Mouse (Mus musculus) ES-Bruce4 (cell line): ENCODE data around the gene Epn3.

Experiments used
- CTCF ChIP-seq: IDR thresholded peaks from one replicate; pipeline ENCODE4 v1.8.1; 2011; ENCODE audit warnings: low read depth, low read length
- EP300 ChIP-seq: IDR thresholded peaks from 2 replicates; pipeline ENCODE4 v1.6.1; 2011; ENCODE audit warnings: low read depth, low read length; ENCODE audit not compliant: insufficient read depth
- POLR2A ChIP-seq: IDR thresholded peaks from one replicate; pipeline ENCODE4 v1.8.1; 2011; ENCODE audit warnings: low read length; ENCODE audit not compliant: insufficient read depth

DNA sequence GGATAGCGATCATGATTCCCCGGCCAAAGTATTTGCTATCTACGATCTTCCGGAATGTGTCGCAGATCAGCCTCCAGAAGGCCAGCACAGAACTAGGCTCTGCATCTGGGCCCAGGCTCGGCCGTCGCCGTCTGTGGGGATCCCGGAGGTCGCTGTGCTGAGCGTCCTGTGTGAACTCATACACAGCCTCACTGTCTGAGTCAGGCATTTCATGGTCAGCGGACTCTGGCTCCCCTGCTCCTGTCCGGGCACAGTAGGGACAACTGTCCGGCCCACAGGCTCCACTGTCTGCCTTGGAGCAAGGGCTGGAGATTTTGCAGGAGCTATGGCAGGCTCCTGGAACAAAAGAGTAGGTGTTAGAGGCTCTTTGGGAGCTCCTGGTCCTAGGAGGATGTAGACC lies 42.8 kb downstream of the Epn3 start:
- TF ChIP-seq CTCF: no peak
- TF ChIP-seq EP300: no peak
- TF ChIP-seq POLR2A: no peak
